Mouse (Mus musculus): Measurements from ENCODE around the gene Nipal4. TPM values are rescaled to one million over a fixed set of nuclear protein-coding genes. Genes with fewer than 3 reads are reported as not detected.

Gene Nipal4
- polyA plus RNA-seq, 1 experiment from 2014 or later, result 0.43 TPM

DNA sequence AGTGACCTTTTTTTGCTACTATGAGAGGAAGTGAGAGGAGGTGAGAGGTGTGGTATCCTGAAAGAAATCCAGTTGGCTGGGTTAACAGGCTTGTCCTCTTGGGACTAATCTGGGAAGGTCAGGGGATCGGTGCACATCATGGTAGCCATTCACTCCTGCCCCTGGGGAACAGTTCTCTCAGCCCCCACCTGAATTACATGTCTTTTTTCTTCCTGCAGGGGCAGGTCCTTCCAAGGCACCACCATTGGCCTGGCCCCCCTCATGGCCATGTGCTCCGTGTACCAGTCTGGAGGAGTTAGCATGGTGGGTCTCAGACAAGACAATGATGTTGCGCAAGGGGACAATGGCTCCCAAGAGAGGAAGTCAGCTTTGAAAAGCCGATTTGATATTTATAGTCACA is 43.4 kb downstream of the Nipal4 start:
- Histone ChIP-seq H3K4me3 (no peak overlapping the region), H3K9me3 (no peaks in the 10 kb centered on the region), H3K4me1 (replicated peaks) (no peaks in the 10 kb centered on the region), H3K4me2 (no peak overlapping the region), H3K27ac (replicated peaks) (no peak overlapping the region), H3K9ac (no peak overlapping the region), H3K27me3 (no peaks in the 10 kb centered on the region), H3K36me3 (peaks cover 31% of the 10 kb centered on the region)
- WGBS, result 90% methylated on average over 4 of the region's 4 CpGs
- no peak for ATAC-seq (ENCODE audit: low FRiP score, low read depth)

GRCm38 (mm10) chr11:46121666-46122065 is 44.6 kb downstream of the Nipal4 start:
- WGBS, result 82% methylated on average over 4 of the region's 4 CpGs
- no peaks in the 10 kb centered on the region for H3K4me1 ChIP-seq (replicated peaks)
- H3K36me3 ChIP-seq, result peaks cover 25% of the 10 kb centered on the region
- no peak for ATAC-seq (ENCODE audit: low FRiP score, low read depth)
- H3K9me3 ChIP-seq, result no peaks in the 10 kb centered on the region
- H3K4me3 ChIP-seq, result no peak overlapping the region
- no peak overlapping the region for H3K27ac ChIP-seq (replicated peaks)
- no peak overlapping the region for H3K4me2 ChIP-seq
- H3K27me3 ChIP-seq, result no peaks in the 10 kb centered on the region
- H3K9ac ChIP-seq, result no peak overlapping the region

DNA sequence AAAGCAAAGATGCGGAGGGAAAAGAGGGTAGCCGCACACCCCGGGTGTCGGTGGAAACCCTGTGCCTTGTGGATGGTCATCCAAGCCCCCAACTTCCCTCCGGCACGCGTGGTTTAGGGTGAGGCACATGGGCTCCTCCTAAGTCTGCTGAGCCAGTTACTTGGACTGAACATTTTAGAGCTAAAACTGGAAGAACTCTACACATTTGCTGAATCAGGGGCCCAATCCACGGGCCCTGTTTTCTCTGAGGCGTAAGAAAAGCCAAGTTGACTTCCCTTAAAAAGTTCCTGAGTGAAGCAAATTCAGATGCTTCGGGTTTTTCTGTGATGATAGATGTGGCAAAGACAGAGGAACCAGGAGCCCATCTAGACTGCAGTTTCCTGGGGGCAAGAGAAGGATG is 46.2 kb downstream of the Nipal4 start:
- ATAC-seq (ENCODE audit: low FRiP score, low read depth), result no peak
- Histone ChIP-seq H3K4me2 (no peak overlapping the region), H3K27ac (replicated peaks) (no peak overlapping the region), H3K36me3 (peaks cover 27% of the 10 kb centered on the region), H3K9me3 (no peaks in the 10 kb centered on the region), H3K4me3 (no peak overlapping the region), H3K9ac (no peak overlapping the region), H3K27me3 (no peaks in the 10 kb centered on the region), H3K4me1 (replicated peaks) (no peaks in the 10 kb centered on the region)
- WGBS, result 91% methylated on average over 10 of the region's 10 CpGs

- Histone ChIP-seq H3K4me2 (no peak overlapping the region), H3K36me3 (peaks cover 29% of the 10 kb centered on the region), H3K27ac (replicated peaks) (no peak overlapping the region), H3K9me3 (no peaks in the 10 kb centered on the region), H3K9ac (no peak overlapping the region), H3K4me1 (replicated peaks) (no peaks in the 10 kb centered on the region), H3K4me3 (no peak overlapping the region), H3K27me3 (no peaks in the 10 kb centered on the region)
- ATAC-seq (ENCODE audit: low FRiP score, low read depth), result no peak
- 40% methylated on average over 4 of the region's 4 CpGs for WGBS
These were observed 46.7 kb downstream of the Nipal4 start for GRCm38 (mm10) chr11:46119624-46120023.

DNA sequence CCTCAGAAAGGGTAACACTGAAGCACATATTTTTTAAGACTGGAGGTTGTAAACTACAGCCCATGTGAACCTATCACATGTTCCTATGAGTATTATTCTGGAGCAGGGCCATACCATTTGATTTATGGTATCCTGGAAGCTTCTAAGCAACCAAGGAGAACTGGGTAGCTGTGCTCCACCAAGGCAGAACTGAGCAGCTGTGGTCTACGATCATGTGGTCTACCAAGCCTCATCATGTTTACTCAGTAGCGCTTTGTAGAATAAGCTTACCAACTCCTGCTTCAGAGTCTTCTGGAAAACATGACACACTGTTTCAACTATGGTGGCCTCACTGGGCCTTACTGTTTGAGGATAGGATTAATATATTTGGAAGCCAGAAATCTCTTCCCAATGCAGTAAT is 49.8 kb downstream of the Nipal4 start:
- Histone ChIP-seq H3K9ac (no peak overlapping the region), H3K36me3 (peaks cover 29% of the 10 kb centered on the region), H3K4me3 (no peak overlapping the region), H3K4me1 (replicated peaks) (no peaks in the 10 kb centered on the region), H3K4me2 (no peak overlapping the region), H3K27ac (replicated peaks) (no peak overlapping the region), H3K27me3 (no peaks in the 10 kb centered on the region), H3K9me3 (no peaks in the 10 kb centered on the region)
- 83% methylated on average over 2 of the region's 2 CpGs for WGBS
- ATAC-seq (ENCODE audit: low FRiP score, low read depth), result no peak

GRCm38 (mm10) chr11:46115411-46116173 is 50.7 kb downstream of the Nipal4 start:
- Histone ChIP-seq H3K4me1 (replicated peaks) (no peaks in the 10 kb centered on the region), H3K4me3 (no peak overlapping the region), H3K36me3 (peaks cover 26% of the 10 kb centered on the region), H3K9ac (no peak overlapping the region), H3K27ac (replicated peaks) (no peak overlapping the region), H3K9me3 (no peaks in the 10 kb centered on the region), H3K4me2 (no peak overlapping the region), H3K27me3 (no peaks in the 10 kb centered on the region)
- WGBS, result 86% methylated on average over 9 of the region's 9 CpGs
- ATAC-seq (ENCODE audit: low FRiP score, low read depth), result no peak

- no peak overlapping the region for H3K4me2 ChIP-seq
- H3K4me1 ChIP-seq (replicated peaks), result no peaks in the 10 kb centered on the region
- H3K27ac ChIP-seq (replicated peaks), result no peak overlapping the region
- H3K9me3 ChIP-seq, result no peaks in the 10 kb centered on the region
- H3K27me3 ChIP-seq, result no peaks in the 10 kb centered on the region
- H3K36me3 ChIP-seq, result peaks cover 26% of the 10 kb centered on the region
- ATAC-seq (ENCODE audit: low FRiP score, low read depth), result no peak
- no peak overlapping the region for H3K4me3 ChIP-seq
- H3K9ac ChIP-seq, result no peak overlapping the region
- 66% methylated on average over 4 of the region's 4 CpGs for WGBS
These were observed 51.3 kb downstream of the Nipal4 start for GRCm38 (mm10) chr11:46115011-46115410.

DNA sequence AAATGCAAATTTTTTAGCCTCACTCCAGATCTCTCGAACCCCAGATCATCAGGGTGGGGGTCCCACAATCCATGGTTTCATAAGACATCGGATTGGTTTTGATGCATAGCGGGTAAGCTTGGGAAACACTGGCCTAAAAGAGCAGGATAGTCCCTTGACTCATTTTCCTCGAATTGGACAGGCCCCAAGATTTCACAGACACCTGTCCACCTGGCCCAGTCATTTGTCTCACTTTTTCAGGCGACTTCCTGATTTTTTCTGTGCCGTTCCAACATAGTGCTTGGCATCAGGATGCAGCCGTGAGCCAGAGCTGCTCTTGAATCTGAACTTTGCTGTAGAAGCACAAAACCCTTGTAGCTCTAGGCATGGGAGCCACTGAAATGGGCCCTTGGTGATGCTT is 52.1 kb downstream of the Nipal4 start:
- peaks cover 26% of the 10 kb centered on the region for H3K36me3 ChIP-seq
- H3K9ac ChIP-seq, result no peak overlapping the region
- no peak for ATAC-seq (ENCODE audit: low FRiP score, low read depth)
- H3K27ac ChIP-seq (replicated peaks), result no peak overlapping the region
- H3K4me3 ChIP-seq, result no peak overlapping the region
- 0 out of 2 replicates have a peak, but pooled peaks cover 3% of the 10 kb centered on the region for H3K4me1 ChIP-seq (replicated peaks)
- no peak overlapping the region for H3K4me2 ChIP-seq
- H3K9me3 ChIP-seq, result no peaks in the 10 kb centered on the region
- no peaks in the 10 kb centered on the region for H3K27me3 ChIP-seq
- WGBS, result 90% methylated on average over 7 of the region's 7 CpGs

DNA sequence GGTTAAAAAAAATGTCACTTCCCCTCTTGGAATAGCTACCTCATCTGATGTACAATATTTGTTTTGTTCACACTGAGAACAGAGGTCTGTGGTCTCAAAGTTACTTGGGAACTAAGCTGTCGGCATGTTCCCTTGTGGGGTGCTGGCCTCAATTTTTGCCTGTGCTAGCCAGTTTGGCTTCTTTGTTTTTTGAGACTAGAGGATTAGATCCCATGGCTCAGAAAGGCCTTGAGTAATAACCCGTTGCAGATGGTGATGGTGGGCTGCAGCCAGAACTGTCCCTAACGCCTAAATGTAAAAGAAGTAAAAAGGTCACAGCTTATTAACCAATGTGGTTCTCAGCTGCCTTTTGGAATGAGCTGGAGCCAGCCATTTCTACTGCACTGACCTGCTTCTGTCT is 53.1 kb downstream of the Nipal4 start:
- Histone ChIP-seq H3K36me3 (peaks cover 20% of the 10 kb centered on the region), H3K27me3 (no peaks in the 10 kb centered on the region), H3K4me2 (no peak overlapping the region), H3K27ac (replicated peaks) (no peak overlapping the region), H3K4me1 (replicated peaks) (0 out of 2 replicates have a peak, but pooled peaks cover 4% of the 10 kb centered on the region), H3K4me3 (no peak overlapping the region), H3K9me3 (no peaks in the 10 kb centered on the region), H3K9ac (no peak overlapping the region)
- 71% methylated on average over 3 of the region's 3 CpGs for WGBS
- no peak for ATAC-seq (ENCODE audit: low FRiP score, low read depth)

GRCm38 (mm10) chr11:46110945-46111287 is 55.4 kb downstream of the Nipal4 start:
- Histone ChIP-seq H3K36me3 (peaks cover 15% of the 10 kb centered on the region), H3K27ac (replicated peaks) (no peak overlapping the region), H3K27me3 (no peaks in the 10 kb centered on the region), H3K4me3 (no peak overlapping the region), H3K9me3 (no peaks in the 10 kb centered on the region), H3K4me2 (no peak overlapping the region), H3K9ac (no peak overlapping the region), H3K4me1 (replicated peaks) (0 out of 2 replicates have a peak, but pooled peaks cover 4% of the 10 kb centered on the region)
- no peak for ATAC-seq (ENCODE audit: low FRiP score, low read depth)
- 75% methylated on average over 1 of the region's 1 CpGs for WGBS

DNA sequence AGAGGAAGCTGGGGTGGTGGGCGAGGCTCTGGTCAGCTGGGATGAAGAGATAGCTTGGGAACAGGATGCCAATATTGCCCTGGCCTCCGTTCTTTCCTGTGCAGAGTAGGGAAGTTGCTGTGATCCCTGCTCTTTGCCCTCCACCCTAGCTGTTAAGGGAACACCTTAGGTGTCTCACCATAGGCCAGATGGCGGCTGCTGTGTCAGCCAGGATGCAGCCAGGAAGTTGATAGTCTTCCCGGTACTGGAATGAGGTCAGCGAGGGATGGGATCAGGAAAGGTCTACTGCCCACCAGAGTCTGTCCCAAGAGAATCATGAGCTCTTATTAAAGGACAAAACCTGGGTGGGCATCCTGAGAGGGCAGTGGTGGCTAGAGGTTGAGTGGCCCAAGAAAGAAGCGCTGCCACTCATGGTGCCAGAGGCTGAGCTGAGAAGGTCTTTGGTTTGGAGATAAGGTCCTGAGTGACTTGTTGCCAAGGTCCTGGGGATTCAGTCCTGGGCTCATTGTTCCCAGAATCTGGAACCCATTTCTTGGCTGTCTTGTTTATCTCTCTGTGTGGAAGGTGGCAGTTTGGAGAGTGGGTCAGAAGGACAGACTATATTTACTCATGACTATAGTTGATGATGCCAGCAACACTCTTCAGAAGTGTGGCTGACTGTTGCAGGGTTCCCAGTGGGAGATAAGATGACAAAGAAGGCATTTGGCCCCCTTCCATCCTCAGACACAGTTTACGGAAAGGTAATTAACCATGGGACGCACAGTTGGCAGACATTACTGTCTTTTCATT is 56.0 kb downstream of the Nipal4 start:
- H3K4me1 ChIP-seq (replicated peaks), result 0 out of 2 replicates have a peak, but pooled peaks cover 4% of the 10 kb centered on the region
- WGBS, result 79% methylated on average over 8 of the region's 8 CpGs
- ATAC-seq (ENCODE audit: low FRiP score, low read depth), result no peak

DNA sequence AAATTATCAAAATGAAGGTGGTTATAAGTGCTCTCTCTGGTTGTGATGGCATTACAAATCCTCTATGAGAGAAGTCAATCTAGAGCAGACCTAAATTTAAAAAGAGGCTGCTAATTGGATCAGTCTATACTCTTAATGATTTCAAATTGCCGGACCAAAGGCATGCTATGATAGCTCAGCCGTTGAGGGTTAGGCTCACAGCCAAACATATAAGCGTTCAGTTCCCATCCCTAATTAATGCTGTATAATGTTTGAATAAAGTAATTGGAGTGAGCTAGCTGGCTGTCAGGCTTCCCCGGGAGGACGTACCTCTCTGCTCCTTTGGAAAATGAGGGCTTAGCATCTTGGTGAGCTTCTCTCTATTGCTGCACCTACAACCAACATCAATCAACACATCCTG is 57.1 kb downstream of the Nipal4 start:
- Histone ChIP-seq H3K9ac (no peak overlapping the region), H3K36me3 (peaks cover 9% of the 10 kb centered on the region), H3K27me3 (no peaks in the 10 kb centered on the region), H3K27ac (replicated peaks) (no peak overlapping the region), H3K4me3 (no peak overlapping the region), H3K9me3 (no peaks in the 10 kb centered on the region), H3K4me1 (replicated peaks) (0 out of 2 replicates have a peak, but pooled peaks cover 4% of the 10 kb centered on the region), H3K4me2 (no peak overlapping the region)
- 50% methylated on average over 5 of the region's 5 CpGs for WGBS
- no peak for ATAC-seq (ENCODE audit: low FRiP score, low read depth)

More for the DNA sequence above, 56.0 kb downstream of the Nipal4 start:
- Histone ChIP-seq H3K4me2 (no peak overlapping the region), H3K27me3 (no peaks in the 10 kb centered on the region), H3K36me3 (peaks cover 15% of the 10 kb centered on the region), H3K4me3 (no peak overlapping the region), H3K9ac (no peak overlapping the region), H3K9me3 (no peaks in the 10 kb centered on the region), H3K27ac (replicated peaks) (no peak overlapping the region)
